Mouse (Mus musculus): Measurements from ENCODE around the gene Mss51.

DNA sequence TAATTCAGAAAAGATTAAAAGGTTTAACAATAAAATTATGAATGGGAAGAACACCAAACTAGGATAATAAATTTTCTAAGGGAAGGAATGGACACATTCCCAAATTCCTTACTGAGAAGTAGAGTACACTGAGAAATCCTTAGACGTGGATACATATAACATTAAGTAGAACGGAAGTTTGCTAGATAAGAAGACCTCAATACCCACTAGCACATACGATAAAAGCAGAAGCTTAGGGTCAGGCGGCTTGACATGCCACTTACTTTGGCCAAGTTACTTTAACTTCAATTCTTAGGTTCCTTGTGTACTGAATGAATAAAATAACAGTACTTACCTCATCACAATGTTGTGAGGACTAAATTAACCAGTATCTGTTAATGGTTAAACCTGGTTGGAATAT lies 32.9 kb upstream of the Mss51 start:
- no peak for TF ChIP-seq POLR2A (IDR thresholded peaks at IDR 0.05; ENCODE audit: insufficient read depth, low read depth, low read length)
- TF ChIP-seq CTCF (IDR thresholded peaks at IDR 0.05) = no peak
